Mouse (Mus musculus): ENCODE measurements around the gene Evx1. TPM values are rescaled to one million over a fixed set of nuclear protein-coding genes. Genes with fewer than 3 reads are reported as not detected.
"Not testable (repeated sequence)": the region's sequence is repeated elsewhere in the genome, so short reads cannot be mapped to it uniquely, and the experiment has no call there.

Gene Evx1
- polyA plus RNA-seq, 1 experiment from 2014 or later, result 5.2 TPM

DNA sequence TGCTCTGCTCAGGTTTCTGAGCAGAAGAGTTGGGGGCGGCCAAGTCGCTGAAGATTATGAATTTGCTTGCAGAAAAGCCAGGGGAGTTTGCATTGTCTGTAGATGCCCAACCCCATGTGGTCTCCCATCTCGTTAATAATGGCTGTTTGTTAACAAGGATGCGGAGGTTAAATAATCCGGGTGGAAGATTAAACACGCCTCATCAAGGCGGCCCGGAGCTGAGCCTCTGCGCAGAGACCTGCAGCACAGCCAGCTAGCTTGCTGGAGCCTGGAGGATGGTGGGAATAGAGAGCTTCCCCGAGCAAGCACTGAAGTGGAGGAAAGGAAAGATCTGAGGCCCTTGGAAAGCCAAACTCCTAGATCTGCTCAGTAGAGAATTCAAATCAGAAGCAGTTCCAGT is 10.0 kb downstream of the Evx1 start:
- H3K4me2 ChIP-seq (replicated peaks; ENCODE audit: low read depth, low read length), result no peak overlapping the region
- no peaks in the 10 kb centered on the region for H3K36me3 ChIP-seq (ENCODE audit: control insufficient read depth, insufficient read depth, low read length)
- no peak for ATAC-seq (ENCODE audit: low FRiP score)
- H3K4me3 ChIP-seq (ENCODE audit: low read depth, low read length), result no peak overlapping the region
- H3K27me3 ChIP-seq (ENCODE audit: control insufficient read depth, insufficient read depth, low read length), result peaks cover 69% of the 10 kb centered on the region
- no peaks in the 10 kb centered on the region for H3K4me1 ChIP-seq (replicated peaks; ENCODE audit: control insufficient read depth, insufficient read depth, low read length)
- no peak overlapping the region for H3K9ac ChIP-seq (ENCODE audit: low read depth, low read length)
- H3K9me3 ChIP-seq (ENCODE audit: control insufficient read depth, low read length), result no peaks in the 10 kb centered on the region
- DNase-seq (ENCODE audit: low spot score), result no peak
- 2% methylated on average over 10 of the region's 10 CpGs for WGBS
- H3K27ac ChIP-seq (ENCODE audit: low read depth, low read length), result no peak overlapping the region

DNA sequence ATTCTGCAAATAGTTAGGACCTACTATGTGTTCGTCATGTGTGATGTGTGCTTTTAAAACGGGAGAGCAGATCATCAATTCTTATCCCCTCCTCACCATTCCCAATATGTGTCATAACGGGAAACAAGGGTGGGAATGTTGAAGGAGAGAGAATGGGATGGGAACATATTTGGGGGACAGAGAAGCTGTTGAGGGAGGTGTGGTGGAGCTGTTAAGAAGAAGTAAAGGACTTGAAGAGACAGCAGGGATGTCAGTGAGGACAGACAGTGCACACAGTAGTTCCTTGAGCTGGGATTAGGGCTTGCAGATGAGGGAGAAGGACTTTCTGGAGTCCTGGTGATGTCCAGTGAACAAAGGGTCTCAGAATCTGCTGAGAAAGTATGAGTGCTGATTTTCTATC is 10.8 kb downstream of the Evx1 start:
- no peak overlapping the region for H3K4me2 ChIP-seq (replicated peaks; ENCODE audit: low read depth, low read length)
- 45% methylated on average over 3 of the region's 3 CpGs for WGBS
- DNase-seq (ENCODE audit: low spot score), result peak; percentile 23

DNA sequence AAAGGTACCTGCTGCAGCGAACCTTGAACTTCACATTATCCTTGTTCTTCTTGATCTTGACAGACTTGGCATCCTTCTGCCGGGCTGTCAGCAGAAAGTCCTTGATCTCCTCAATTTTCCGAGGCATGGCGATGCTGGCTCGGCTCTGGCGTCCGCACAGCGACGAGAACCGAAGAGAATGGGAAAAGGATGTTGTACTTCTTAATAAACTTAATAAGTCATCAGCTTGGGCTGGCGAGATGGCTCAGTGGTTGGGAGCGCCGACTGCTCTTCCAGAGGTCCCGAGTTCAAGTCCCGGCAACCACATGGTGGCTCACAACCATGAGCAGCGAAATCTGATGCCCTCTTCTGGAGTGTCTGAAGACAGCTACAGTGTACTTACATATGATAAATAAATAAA is 33.5 kb downstream of the Evx1 start:
- ATAC-seq (ENCODE audit: low FRiP score); H3K36me3 ChIP-seq (ENCODE audit: control insufficient read depth, insufficient read depth, low read length); H3K27me3 ChIP-seq (ENCODE audit: control insufficient read depth, insufficient read depth, low read length); H3K4me3 ChIP-seq (ENCODE audit: low read depth, low read length); H3K9me3 ChIP-seq (ENCODE audit: control insufficient read depth, low read length); DNase-seq (ENCODE audit: low spot score); H3K4me2 ChIP-seq (replicated peaks; ENCODE audit: low read depth, low read length); H3K27ac ChIP-seq (ENCODE audit: low read depth, low read length); H3K4me1 ChIP-seq (replicated peaks; ENCODE audit: control insufficient read depth, insufficient read depth, low read length); H3K9ac ChIP-seq (ENCODE audit: low read depth, low read length): not testable (repeated sequence)
- 94% methylated on average over 16 of the region's 16 CpGs for whole genome bisulfite sequencing

More for the DNA sequence above, 10.8 kb downstream of the Evx1 start:
- no peak overlapping the region for H3K27ac ChIP-seq (ENCODE audit: low read depth, low read length)
- no peak for ATAC-seq (ENCODE audit: low FRiP score)
- H3K4me1 ChIP-seq (replicated peaks; ENCODE audit: control insufficient read depth, insufficient read depth, low read length), result no peaks in the 10 kb centered on the region
- H3K4me3 ChIP-seq (ENCODE audit: low read depth, low read length), result no peak overlapping the region
- H3K36me3 ChIP-seq (ENCODE audit: control insufficient read depth, insufficient read depth, low read length), result no peaks in the 10 kb centered on the region
- peaks cover 61% of the 10 kb centered on the region for H3K27me3 ChIP-seq (ENCODE audit: control insufficient read depth, insufficient read depth, low read length)
- H3K9me3 ChIP-seq (ENCODE audit: control insufficient read depth, low read length), result no peaks in the 10 kb centered on the region
- no peak overlapping the region for H3K9ac ChIP-seq (ENCODE audit: low read depth, low read length)

DNA sequence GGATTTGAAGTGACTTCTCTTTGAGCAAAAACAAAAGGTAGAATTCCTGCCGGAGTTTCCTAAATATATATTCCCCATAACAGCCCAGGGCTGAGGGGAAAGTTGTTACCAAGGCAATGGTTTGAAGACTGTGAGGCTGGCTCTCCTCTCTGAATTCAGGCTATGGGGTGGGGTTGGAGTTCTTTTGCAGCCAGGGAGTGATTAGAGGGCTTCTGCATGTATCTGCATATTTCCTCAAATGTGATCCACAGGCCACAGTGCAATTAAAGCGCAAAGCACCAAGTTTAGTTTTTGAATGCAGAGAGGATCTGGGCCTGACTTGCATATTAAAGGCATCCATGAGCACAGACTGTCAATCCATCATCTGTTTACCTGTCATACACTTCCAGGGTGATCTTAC is 52.7 kb downstream of the Evx1 start:
- H3K4me3 ChIP-seq (ENCODE audit: low read depth, low read length), result no peak overlapping the region
- WGBS, result 63% methylated on average over 2 of the region's 2 CpGs
- H3K9ac ChIP-seq (ENCODE audit: low read depth, low read length), result no peak overlapping the region
- no peak overlapping the region for H3K4me2 ChIP-seq (replicated peaks; ENCODE audit: low read depth, low read length)
- H3K27ac ChIP-seq (ENCODE audit: low read depth, low read length), result 0 out of 2 replicates have a peak overlapping the region, but pooled peaks have one; percentile 17
- ATAC-seq (ENCODE audit: low FRiP score), result no peak
- H3K9me3 ChIP-seq (ENCODE audit: control insufficient read depth, low read length), result no peaks in the 10 kb centered on the region
- DNase-seq (ENCODE audit: low spot score), result no peak
- peaks cover 8% of the 10 kb centered on the region for H3K4me1 ChIP-seq (replicated peaks; ENCODE audit: control insufficient read depth, insufficient read depth, low read length)
- H3K27me3 ChIP-seq (ENCODE audit: control insufficient read depth, insufficient read depth, low read length), result no peaks in the 10 kb centered on the region
- H3K36me3 ChIP-seq (ENCODE audit: control insufficient read depth, insufficient read depth, low read length), result no peaks in the 10 kb centered on the region

DNA sequence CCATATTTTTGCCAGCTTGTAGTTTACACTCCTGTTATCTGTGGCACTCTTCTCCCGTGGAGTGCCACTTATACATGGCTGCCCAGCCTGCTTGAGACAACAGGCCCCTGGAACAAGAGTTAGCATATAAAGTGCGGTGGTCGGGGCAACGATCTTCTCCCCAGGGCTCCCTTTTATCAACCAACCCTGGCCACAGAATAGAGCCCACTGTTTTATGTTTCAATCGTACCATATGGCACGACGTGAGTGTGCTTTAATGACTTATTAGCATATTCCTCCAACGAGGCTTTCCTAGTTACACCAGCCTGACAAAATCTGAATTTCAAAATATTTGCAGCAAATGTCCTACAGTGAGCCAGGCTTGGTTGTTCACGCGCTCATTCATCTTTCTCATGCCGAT is 53.2 kb downstream of the Evx1 start:
- peak; percentile 41 for DNase-seq (ENCODE audit: low spot score)
- Histone ChIP-seq H3K27me3 (ENCODE audit: control insufficient read depth, insufficient read depth, low read length) (no peaks in the 10 kb centered on the region), H3K36me3 (ENCODE audit: control insufficient read depth, insufficient read depth, low read length) (no peaks in the 10 kb centered on the region), H3K4me2 (replicated peaks; ENCODE audit: low read depth, low read length) (no peak overlapping the region), H3K4me1 (replicated peaks; ENCODE audit: control insufficient read depth, insufficient read depth, low read length) (peaks cover 8% of the 10 kb centered on the region), H3K9ac (ENCODE audit: low read depth, low read length) (no peak overlapping the region), H3K9me3 (ENCODE audit: control insufficient read depth, low read length) (no peaks in the 10 kb centered on the region), H3K4me3 (ENCODE audit: low read depth, low read length) (no peak overlapping the region), H3K27ac (ENCODE audit: low read depth, low read length) (no peak overlapping the region; the same call in 1 of the 2 replicates)
- WGBS, result 41% methylated on average over 11 of the region's 11 CpGs
- peak; percentile 83 for ATAC-seq (ENCODE audit: low FRiP score)

DNA sequence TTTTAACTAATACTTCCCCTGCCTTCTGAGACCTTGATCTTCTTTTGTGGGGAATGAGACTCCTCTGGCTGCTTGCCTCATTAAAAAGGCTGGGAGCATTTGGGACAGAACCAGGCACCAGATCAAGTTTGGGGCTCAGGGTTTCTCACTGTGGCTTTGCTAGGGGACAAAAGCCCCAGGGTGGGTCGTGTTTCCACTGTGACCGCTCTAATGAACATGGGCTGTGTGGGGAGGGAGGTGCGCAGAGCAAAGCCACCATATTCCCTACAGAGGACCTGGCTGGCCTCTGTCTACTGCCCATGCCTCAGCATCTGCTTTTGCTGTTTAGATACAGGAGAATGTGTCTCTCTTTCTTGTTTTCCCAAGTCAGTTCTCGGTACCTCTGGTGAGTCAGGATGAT is 53.8 kb downstream of the Evx1 start:
- H3K27me3 ChIP-seq (ENCODE audit: control insufficient read depth, insufficient read depth, low read length), result no peaks in the 10 kb centered on the region
- H3K4me1 ChIP-seq (replicated peaks; ENCODE audit: control insufficient read depth, insufficient read depth, low read length), result peaks cover 8% of the 10 kb centered on the region
- H3K9ac ChIP-seq (ENCODE audit: low read depth, low read length), result no peak overlapping the region
- ATAC-seq (ENCODE audit: low FRiP score) (no peak), DNase-seq (ENCODE audit: low spot score) (peak; percentile 20)
- no peak overlapping the region for H3K4me2 ChIP-seq (replicated peaks; ENCODE audit: low read depth, low read length)
- H3K27ac ChIP-seq (ENCODE audit: low read depth, low read length), result peak overlapping the region; percentile 34; the same call in 1 of the 2 replicates
- no peaks in the 10 kb centered on the region for H3K36me3 ChIP-seq (ENCODE audit: control insufficient read depth, insufficient read depth, low read length)
- H3K9me3 ChIP-seq (ENCODE audit: control insufficient read depth, low read length), result no peaks in the 10 kb centered on the region
- no peak overlapping the region for H3K4me3 ChIP-seq (ENCODE audit: low read depth, low read length)
- 72% methylated on average over 4 of the region's 4 CpGs for WGBS

Other genes with a start within 250 kb of the Evx1 start
- 4.0 and 4.1 TPM in 2 replicates for gene Hoxa1, start 155.2 kb upstream of the Evx1 start, polyA plus RNA-seq (2014; fragmentation: Nextera tagmentation; extraction: Ambion mirVana)
- gene Hoxa2, start 148.7 kb upstream of the Evx1 start, polyA plus RNA-seq (2014; fragmentation: Nextera tagmentation; extraction: Ambion mirVana), result 63.7 and 68.1 TPM in 2 replicates
- 4.9 and 5.4 TPM in 2 replicates for gene 5730596B20Rik, start 136.0 kb upstream of the Evx1 start, polyA plus RNA-seq (2014; fragmentation: Nextera tagmentation; extraction: Ambion mirVana)
- 11.9 and 12.8 TPM in 2 replicates for gene Hoxa4, start 121.7 kb upstream of the Evx1 start, polyA plus RNA-seq (2014; fragmentation: Nextera tagmentation; extraction: Ambion mirVana)
- 23.8 and 39.3 TPM in 2 replicates for gene Hoxa5, start 108.9 kb upstream of the Evx1 start, polyA plus RNA-seq (2014; fragmentation: Nextera tagmentation; extraction: Ambion mirVana)
- gene Hoxa6, start 104.8 kb upstream of the Evx1 start, polyA plus RNA-seq (2014; fragmentation: Nextera tagmentation; extraction: Ambion mirVana), result 2.1 and 11.6 TPM in 2 replicates
- 13.3 and 14.2 TPM in 2 replicates for gene Hoxa3, start 100.2 kb upstream of the Evx1 start, polyA plus RNA-seq (2014; fragmentation: Nextera tagmentation; extraction: Ambion mirVana)
- not detected in 2 replicates for gene Gm28308, start 100.2 kb upstream of the Evx1 start, polyA plus RNA-seq (2014; fragmentation: Nextera tagmentation; extraction: Ambion mirVana)
- gene Hoxa7, start 91.6 kb upstream of the Evx1 start, polyA plus RNA-seq (2014; fragmentation: Nextera tagmentation; extraction: Ambion mirVana), result 0.34 and 1.9 TPM in 2 replicates
- 0.25 and 1.1 TPM in 2 replicates for gene Hoxa9, start 82.4 kb upstream of the Evx1 start, polyA plus RNA-seq (2014; fragmentation: Nextera tagmentation; extraction: Ambion mirVana)
- not detected in 2 replicates for gene Hoxa10, start 72.6 kb upstream of the Evx1 start, polyA plus RNA-seq (2014; fragmentation: Nextera tagmentation; extraction: Ambion mirVana)
- not detected in 2 replicates for gene Hoxa11, start 67.7 kb upstream of the Evx1 start, polyA plus RNA-seq (2014; fragmentation: Nextera tagmentation; extraction: Ambion mirVana)
- not detected in 2 replicates for gene Hoxa13, start 52.6 kb upstream of the Evx1 start, polyA plus RNA-seq (2014; fragmentation: Nextera tagmentation; extraction: Ambion mirVana)